Mouse (Mus musculus) frontal cortex, postnatal 10 days (tissue): Measurements from ENCODE around the gene Dgkg.

Source experiments
- DNase-seq, 2 experiments: peaks; one replicate each; pipeline ENCODE4 v3.0.0; 2022; ENCODE audit warnings: low spot score in 2 of 2, mixed read lengths in 1 of 2

Gene Dgkg

DNA sequence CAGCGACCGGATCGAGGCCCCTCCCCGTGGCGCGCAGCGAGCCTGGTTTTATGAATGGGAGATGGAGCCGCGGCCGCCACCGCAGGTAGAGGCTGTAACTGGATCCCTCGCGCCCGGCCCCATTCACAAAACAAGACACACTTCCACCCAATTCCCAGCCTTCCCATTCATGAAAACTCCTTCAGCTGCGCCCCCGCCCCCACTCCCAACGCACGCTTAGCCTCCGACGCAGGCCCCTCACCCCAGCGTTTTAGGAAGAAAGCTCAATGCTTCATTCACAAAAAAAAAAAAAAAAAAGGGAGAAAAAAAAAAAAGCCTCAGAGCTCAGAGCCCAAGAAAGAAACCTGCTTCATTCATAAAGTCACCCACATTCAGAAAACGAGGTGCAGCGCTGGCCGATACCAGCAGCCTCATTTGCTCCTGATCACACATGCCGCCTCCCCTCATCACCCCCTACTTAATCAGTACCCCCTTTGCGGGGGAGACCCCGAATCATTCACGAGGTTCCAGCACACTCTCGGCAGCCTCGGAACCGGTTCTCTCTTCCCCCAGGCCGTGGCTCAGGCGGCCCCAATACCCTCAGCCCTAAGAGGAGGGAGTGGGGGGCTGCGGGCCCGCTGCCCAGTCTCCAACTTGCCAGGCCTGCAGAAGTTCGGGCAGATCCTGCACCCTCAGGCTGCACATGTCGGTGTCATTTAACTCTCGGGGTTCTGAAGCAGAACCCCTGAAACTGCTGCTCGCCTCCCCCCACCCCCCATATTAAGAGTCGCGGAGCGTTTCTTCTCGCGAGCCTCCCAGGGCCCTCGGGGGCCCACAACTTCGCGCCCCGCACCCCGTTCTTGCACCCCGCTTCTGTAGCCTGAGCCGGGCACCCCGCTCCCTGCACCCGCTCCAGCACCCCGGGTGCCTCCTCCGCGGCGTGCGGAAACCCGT lies 218.3 kb downstream of the Dgkg start:
- DNase-seq, result peak; percentile 74 to 84

- no peak for DNase-seq
Measured at GRCm38 (mm10) chr16:22436106-22436505, 220.9 kb downstream of the Dgkg start.

GRCm38 (mm10) chr16:22434530-22434929 lies 222.5 kb downstream of the Dgkg start:
- no peak for DNase-seq

DNA sequence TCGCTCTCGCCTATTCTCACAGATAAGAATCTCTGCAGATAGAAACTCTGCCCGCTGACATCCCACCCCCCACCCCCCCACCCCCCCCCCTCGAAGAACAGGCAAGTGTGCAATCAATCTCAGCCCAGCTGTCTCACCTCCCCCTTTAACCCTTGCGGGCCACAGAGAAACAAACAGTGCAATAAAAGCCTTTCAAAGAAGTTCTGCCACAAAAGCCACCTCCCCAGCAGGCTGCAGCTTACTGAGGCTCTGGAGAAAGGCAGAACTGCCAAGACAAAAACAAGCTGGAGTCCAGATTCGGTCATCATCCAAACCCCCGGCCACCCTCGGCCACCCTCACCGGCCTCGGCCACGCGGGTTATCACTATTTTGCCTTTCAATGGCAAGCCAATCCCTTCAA lies 223.1 kb downstream of the Dgkg start:
- no peak for DNase-seq

DNA sequence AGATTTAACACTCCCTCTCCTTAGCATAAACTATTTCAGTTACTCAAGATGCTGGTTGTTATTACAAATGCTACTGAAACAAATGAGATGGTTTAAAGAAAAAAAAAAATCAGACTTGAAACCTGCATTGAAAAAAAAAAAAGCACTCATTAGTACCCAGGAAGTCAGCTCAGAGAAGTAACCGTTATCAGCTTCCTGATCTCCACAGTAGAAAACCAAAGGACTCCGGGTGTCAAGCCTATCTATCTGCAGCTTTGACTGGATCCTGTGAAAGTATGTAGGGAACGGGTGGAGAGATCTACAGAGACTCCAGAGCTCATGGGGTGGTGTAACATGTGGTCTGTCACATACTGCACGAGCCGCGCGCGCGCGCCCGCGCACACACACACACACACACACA lies 225.2 kb downstream of the Dgkg start:
- no peak for DNase-seq

GRCm38 (mm10) chr16:22431335-22431734 lies 225.7 kb downstream of the Dgkg start:
- DNase-seq, result no peak

- peak; percentile 50 to 64 for DNase-seq
Measured at GRCm38 (mm10) chr16:22430211-22430951, 226.6 kb downstream of the Dgkg start.

DNA sequence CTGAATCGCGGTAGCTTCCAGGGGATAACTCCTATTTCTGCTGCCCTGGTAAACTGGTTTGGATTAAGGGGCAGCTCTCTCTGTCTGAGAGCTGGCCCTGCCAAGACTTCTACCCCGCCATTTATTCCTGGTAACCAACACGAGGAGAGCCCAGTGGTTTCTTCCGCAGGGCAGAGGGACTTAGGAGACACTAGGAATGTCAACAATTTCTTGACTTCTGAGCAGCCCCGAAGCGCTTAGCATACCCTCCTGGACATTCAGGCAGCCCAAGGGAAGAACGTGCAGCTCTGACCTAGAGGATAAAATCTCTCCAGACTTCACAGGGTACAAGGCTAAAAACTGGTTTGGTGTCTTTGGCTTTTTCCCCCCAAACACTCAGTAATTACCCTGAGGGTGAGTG lies 227.6 kb downstream of the Dgkg start:
- no peak for DNase-seq

- DNase-seq, result peak; percentile 80 to 87
Measured at GRCm38 (mm10) chr16:22428853-22429341, 228.1 kb downstream of the Dgkg start.

GRCm38 (mm10) chr16:22426866-22427265 lies 230.2 kb downstream of the Dgkg start:
- DNase-seq, result no peak

DNA sequence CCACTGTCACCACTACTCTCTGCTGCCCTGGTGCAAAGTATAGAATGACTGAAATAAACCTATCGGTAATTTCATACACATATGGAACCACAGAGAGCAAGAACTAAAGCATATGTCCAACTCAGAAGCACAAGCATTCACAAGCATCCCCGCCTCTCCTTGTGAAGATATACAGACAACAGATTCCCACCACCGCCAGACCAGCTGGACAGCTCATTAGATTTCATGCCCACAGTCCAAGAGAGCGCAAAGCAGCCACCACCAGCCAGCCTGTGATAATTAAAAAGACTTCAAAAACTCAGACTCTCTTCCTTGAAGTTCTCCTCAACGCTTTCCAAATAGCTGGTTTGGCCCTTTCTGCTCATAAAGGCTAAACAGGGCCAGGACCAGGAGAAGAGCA lies 234.8 kb downstream of the Dgkg start:
- no peak for DNase-seq
